Mouse (Mus musculus) megakaryocyte-erythroid progenitor cell, adult 5-6 weeks (primary cell): ENCODE results near the gene Tspoap1. TPM values are rescaled to one million over a fixed set of nuclear protein-coding genes. Genes with fewer than 3 reads are reported as not detected.

Experiments
- ATAC-seq: replicated peaks from 2 replicates; pipeline ENCODE4 v1.8.0; 2016; ENCODE audit warnings: mild to moderate bottlenecking, inconsistent platforms; ENCODE audit not compliant: severe bottlenecking, poor library complexity, low FRiP score, low TSS enrichment
- total RNA-seq, 2 experiments: library from RNA; stranded (forward) in 1 of 2; stranded (reverse) in 1 of 2; fragments of 200-1000, 215-1000 nt in 1 of 2; fragments of >200 nt in 1 of 2; fragmentation: Nextera tagmentation in 1 of 2; gene quantifications; 2 replicates each; pipeline ENCODE4 v1.2.3; 2014 to 2017

Gene Tspoap1
- total RNA-seq, 2 experiments from 2014 or later = 5.4 to 20.3 TPM

- ATAC-seq = no peak
Observed at GRCm38 (mm10) chr11:87757001-87757954, 3.1 kb upstream of the Tspoap1 start.

GRCm38 (mm10) chr11:87758161-87758911 is 2.0 kb upstream of the Tspoap1 start:
- peak; percentile 10 for ATAC-seq

GRCm38 (mm10) chr11:87758957-87759608 is 1.3 kb upstream of the Tspoap1 start:
- peak; percentile 4 for ATAC-seq

GRCm38 (mm10) chr11:87759609-87760005 is 734 bp upstream of the Tspoap1 start:
- ATAC-seq = peak; percentile 22

DNA sequence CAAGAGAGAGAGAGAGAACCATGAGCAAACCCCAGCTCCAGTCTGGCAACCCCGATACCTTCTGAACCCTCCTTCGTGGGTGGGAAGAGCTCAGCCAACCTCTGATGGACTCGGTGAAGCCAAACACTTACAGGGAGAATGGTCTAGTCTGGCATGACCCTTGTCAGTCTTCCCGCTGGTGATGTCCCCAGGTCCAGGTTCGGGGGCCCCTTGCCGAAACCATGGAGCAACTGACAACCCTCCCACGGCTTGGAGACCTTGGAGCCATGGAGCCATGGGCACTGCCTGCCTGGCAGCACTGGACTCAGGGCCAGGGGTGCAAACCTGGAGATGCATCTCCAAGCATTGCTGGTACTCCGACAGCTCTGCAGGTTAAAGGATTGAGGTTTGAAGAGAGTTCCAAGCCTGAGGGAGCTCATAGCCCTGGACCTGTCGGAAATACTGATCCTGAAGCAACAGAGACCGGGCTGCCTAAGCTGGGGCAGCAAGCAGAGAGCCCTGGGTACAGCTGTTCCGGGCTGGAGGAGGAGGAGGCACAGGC is 910 bp downstream of the Tspoap1 start:
- no peak for ATAC-seq

DNA sequence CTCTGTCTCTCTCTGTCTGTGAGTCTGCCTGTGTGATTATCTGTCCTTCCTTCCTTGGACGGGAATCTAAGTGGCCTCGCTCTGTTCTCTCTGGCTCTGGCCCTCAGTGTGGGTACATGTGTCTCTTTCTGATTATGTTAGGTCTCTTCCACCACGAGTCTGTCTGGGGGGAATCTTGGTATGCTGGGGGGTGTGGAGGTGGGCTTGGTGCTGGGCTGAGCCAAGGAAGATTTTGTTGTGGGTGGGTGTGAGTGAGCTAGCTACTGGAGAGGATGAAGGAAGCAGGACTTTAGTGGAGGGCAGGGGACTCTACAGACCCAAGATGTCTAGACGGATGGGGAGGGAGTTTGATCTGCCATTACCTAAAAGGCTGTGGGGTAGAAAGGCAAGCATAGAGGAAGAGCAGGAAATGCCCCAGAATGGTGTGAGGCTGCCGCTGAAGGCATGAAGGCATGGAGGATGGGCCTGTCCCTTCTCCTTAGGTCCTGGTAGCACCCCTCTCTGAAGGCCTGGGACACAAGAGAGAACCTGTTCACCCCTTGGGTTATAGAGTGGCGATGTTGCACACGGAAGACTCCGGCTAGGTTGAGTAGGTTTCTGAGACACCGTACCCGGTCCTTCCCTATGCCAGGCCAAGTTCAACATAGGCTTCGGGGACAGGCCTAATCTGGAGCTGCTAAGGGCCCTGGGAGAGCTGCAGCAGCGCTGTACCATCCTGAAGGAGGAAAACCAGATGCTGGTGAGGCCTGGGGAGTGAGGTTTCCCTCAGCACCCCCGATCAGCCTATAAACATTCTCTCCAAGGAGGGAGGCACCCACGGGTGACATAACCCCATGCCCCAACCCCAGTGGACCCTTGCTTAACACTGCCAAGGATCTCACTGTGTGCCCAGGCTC is 1.7 kb downstream of the Tspoap1 start:
- no peak for ATAC-seq

DNA sequence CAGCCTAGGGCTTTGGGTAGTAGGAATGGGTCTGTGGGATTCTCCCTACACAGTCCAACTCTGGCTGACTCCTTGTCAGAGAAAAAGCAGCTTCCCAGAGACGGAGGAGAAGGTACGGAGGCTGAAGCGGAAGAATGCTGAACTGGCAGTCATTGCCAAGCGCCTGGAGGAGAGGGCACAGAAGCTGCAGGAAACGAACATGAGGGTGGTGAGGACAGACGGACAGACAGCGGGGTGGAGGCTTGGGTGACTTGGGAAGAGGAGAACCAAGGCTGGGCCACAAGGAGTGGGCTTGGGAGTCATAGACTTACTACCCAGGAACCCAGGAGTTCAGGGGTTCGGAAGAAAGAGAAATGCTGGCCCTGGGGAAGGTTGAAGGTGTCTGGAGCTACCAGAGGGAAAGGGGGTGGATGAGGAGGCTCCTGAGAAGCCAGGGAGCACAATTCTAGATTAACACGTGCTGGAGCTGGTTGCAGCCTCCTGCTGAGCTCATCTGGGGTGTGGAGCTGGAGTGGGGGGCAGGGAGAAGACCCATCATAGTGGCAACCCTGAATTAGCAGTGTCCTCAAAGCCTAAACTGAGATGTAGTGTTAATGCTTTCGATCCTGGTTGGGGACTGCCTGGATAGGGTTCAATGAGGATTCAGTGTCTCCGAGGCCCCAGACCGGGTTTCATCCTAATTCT is 2.5 kb downstream of the Tspoap1 start:
- no peak for ATAC-seq

GRCm38 (mm10) chr11:87763511-87763987 is 3.2 kb downstream of the Tspoap1 start:
- ATAC-seq = no peak

DNA sequence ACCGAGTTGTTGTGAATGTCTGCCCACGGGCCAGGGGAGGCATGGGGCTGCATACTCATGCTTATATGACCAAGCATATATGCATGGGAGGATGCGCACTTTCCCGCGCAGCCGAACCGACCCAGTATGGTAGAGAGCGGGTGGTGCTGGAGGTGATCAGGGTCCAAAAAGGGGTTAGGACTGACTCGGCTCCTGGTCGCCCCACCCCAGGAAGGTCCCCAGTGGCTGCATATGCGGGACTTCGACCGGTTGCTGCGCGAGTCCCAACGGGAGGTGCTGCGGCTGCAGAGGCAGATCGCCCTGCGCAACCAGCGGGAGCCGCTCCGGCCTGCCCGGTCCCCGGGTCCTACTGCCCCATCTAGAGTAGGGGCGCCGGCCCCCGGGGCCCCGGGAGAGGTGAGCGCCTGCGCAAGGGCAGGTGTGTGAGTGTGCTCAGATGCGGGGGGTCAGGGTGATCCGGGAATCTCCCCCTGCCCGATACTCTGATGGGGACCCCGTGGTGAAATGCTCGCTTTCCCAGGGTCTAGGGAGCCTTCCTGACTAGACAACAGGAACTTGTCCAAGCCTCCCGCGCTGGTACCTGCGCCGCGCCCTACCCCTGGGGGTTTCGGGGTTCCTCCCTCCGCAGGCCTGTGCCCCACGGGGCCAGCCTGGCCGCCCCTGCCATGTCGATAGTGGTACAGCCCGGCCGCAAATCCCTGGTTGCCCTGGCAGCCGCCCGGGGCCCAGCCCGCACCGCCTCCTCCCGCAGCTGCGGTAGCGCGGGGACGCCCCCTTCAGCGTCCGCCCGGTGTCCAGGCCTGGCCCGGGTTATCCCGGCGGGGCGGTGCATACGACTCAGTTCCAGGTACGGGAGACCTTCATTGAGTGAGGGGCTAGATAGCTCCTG is 3.9 kb downstream of the Tspoap1 start:
- no peak for ATAC-seq

- ATAC-seq = 0 out of 2 replicates have a peak, but pooled peaks have one; percentile 19
Observed at GRCm38 (mm10) chr11:87768745-87769144, 8.4 kb downstream of the Tspoap1 start.

- ATAC-seq = peak; percentile 47; the same call in 1 of the 2 replicates
Observed at GRCm38 (mm10) chr11:87770989-87771388, 10.6 kb downstream of the Tspoap1 start.

DNA sequence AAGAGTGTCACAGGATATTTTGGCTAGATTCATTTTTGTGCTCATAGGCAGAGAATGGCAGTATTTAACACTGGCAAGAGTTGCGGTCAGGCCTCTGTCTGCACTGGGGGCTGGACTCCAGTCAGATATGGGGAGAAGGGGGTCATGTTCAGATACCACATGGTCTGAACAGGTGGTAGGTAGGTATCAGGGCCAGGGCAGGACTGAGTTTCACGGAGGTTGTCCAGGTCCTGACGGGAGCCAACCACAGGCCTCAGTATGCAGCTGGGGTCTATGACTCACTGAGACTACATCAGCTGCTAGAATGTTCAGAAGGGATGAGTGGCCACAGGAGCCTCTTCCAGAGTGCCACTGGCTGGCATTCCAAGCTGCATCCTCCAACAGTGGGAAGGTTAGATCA is 12.0 kb downstream of the Tspoap1 start:
- ATAC-seq = no peak

GRCm38 (mm10) chr11:87778100-87778765 is 17.9 kb downstream of the Tspoap1 start:
- ATAC-seq = peak; percentile 77

DNA sequence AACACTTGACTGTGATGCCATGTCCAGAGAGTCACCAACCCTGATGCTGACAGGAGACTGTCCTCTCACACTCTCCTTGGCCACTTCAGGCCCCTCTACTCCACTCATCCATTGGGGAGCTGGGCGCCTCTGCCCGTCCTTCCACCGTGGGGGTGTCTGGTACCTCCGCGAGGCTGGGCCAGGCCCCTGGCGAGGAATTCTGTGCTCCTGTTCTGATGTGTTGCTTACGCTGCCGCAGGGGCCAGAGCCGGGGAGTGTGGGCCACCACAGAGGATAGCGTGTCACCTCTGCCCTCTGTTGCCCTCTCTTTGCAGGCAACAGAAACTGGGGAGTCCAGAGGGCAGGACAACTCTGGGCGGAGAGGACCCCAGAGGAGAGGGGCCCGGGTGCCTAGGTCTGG is 18.6 kb downstream of the Tspoap1 start:
- no peak for ATAC-seq

GRCm38 (mm10) chr11:87779392-87779791 is 19.1 kb downstream of the Tspoap1 start:
- ATAC-seq = no peak

GRCm38 (mm10) chr11:87780130-87780529 is 19.8 kb downstream of the Tspoap1 start:
- no peak for ATAC-seq

- no peak for ATAC-seq
Observed at GRCm38 (mm10) chr11:87790088-87790487, 29.7 kb downstream of the Tspoap1 start.
